Mouse (Mus musculus) embryo, embryonic 10.5 days (tissue): ENCODE data around the gene Chchd6.

ENCODE experiments used
- DNase-seq: peaks from one replicate; pipeline ENCODE4 v3.0.0-alpha.2; 2015; ENCODE audit warnings: low spot score

Gene Chchd6

GRCm38 (mm10) chr6:89359771-89360708, 235.4 kb downstream of the Chchd6 start:
- no peak for DNase-seq

- no peak for DNase-seq
Observed at GRCm38 (mm10) chr6:89359192-89359591, 236.3 kb downstream of the Chchd6 start.

- DNase-seq, result no peak
Observed at GRCm38 (mm10) chr6:89355661-89356060, 239.8 kb downstream of the Chchd6 start.

GRCm38 (mm10) chr6:89354726-89355125, 240.7 kb downstream of the Chchd6 start:
- no peak for DNase-seq

- DNase-seq, result no peak
Observed at GRCm38 (mm10) chr6:89354076-89354475, 241.4 kb downstream of the Chchd6 start.

- no peak for DNase-seq
Observed at GRCm38 (mm10) chr6:89353101-89353500, 242.4 kb downstream of the Chchd6 start.

- peak; percentile 65 for DNase-seq
Observed at GRCm38 (mm10) chr6:89351441-89352137, 243.9 kb downstream of the Chchd6 start.

GRCm38 (mm10) chr6:89350520-89350919, 244.9 kb downstream of the Chchd6 start:
- DNase-seq, result no peak

- no peak for DNase-seq
Observed at GRCm38 (mm10) chr6:89350037-89350515, 245.4 kb downstream of the Chchd6 start.

GRCm38 (mm10) chr6:89348363-89348762, 247.1 kb downstream of the Chchd6 start:
- DNase-seq, result no peak

GRCm38 (mm10) chr6:89347792-89348191, 247.7 kb downstream of the Chchd6 start:
- no peak for DNase-seq

GRCm38 (mm10) chr6:89345855-89346254, 249.6 kb downstream of the Chchd6 start:
- DNase-seq, result no peak

GRCm38 (mm10) chr6:89345486-89345785, 250.0 kb downstream of the Chchd6 start:
- DNase-seq, result no peak

GRCm38 (mm10) chr6:89344613-89345485, 250.6 kb downstream of the Chchd6 start:
- DNase-seq, result peak; percentile 87

- DNase-seq, result no peak
Observed at GRCm38 (mm10) chr6:89341981-89342380, 253.5 kb downstream of the Chchd6 start.

- DNase-seq, result no peak
Observed at GRCm38 (mm10) chr6:89339447-89339846, 256.0 kb downstream of the Chchd6 start.

- no peak for DNase-seq
Observed at GRCm38 (mm10) chr6:89338733-89339132, 256.7 kb downstream of the Chchd6 start.

GRCm38 (mm10) chr6:89337574-89337973, 257.9 kb downstream of the Chchd6 start:
- DNase-seq, result no peak

GRCm38 (mm10) chr6:89333964-89334702, 261.3 kb downstream of the Chchd6 start:
- DNase-seq, result peak; percentile 92
